Mouse (Mus musculus) urinary bladder, postnatal 14 days (tissue): ENCODE results near the gene Hpcal4.

Source experiments
- DNase-seq: peaks from one replicate; pipeline ENCODE4 v3.0.0; 2021; ENCODE audit warnings: low spot score

Gene Hpcal4

DNA sequence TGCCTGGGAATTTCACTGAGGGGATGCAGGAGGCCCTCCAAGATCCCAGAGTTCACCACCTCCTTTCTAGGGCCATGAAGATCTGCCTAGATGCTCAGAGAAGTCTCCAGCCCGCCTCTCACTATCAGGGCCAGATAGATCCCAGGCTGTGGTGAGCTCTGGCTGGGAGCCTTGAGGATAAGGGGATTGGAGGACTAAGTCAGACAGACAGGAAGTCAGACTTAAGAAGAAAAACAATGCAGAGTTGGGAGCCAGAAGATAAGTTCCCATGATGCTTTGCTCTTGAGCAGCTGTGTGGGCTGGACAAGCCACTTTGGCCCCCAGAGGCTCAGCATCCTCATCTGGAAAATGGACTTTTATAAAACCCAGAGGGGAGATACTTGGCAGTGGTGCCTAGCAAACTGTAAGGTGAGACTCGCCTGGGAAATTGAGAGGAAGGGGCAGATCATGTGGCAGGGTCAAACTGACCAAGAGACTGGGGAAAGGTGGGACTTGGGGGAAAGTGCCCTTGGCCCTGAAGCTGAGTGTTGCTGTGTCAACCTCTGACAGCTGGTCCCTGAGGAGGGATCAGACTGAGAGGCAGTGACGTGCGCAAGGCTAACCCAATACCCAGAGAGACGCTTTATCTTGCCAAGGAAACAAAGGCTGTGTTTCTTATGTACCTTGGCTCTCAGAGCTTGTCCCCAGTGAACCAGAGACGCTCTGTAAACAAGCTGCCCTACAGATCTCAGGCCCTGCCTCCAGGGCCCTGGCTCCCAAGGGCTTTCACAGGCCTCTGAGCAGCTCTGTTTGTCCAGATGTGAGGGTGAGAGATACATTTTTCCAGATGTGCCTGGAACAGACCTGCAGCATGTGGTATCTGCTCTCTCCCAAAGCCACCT, 54.6 kb downstream of the Hpcal4 start:
- no peak for DNase-seq

DNA sequence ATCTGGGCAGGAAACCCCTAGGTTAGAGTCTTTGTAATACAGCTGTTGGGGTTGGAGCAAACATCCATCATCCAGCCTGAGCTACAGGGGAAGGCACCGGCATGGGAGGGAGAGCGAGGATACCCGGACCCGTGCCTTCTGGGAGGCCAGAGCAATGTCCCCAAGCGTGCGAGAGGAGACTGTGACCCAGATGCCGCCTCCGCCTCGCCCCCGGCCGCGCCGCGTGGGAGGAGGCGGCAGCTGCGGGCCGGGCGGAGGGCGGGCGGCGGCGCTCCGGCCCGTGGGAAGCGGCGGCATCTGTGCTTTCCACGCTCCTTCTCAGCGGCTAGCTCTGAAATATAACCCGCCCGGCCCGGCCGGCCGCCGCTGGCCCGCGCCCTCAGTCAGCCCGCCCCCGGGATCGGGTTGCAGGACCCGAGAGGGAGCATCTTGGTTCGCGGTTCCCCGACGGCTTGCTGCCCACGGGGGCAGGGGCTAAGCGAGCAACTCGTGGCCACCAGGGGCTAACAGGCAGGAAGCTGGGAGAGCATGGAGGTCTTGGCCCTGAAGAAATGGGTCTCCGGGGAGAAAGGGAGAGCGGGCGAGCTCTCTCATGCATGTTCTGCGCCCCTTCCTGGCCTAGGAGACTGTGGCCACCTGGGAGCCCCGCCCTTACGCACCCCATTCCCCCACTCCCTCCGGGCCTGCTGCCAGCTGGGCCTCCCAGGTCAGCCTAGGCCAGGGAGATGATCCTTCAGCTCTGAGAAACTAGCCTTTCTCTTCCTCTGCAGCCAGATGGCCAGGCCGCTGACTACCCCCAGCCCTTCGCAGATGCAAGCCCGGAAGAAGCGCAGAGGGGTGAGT, 56.6 kb downstream of the Hpcal4 start:
- DNase-seq: peak; percentile 41
